Mouse (Mus musculus) forebrain, embryonic 16.5 days (tissue): Measurements from ENCODE around the gene Kif5c. TPM values are rescaled to one million over a fixed set of nuclear protein-coding genes. Genes with fewer than 3 reads are reported as not detected.

Experiments
- ATAC-seq: fragments of 200-750 bp; cut with Nextera tagmentation; 2 replicates; pipeline ENCODE4 v1.8.0; 2017; ENCODE audit warnings: mild to moderate bottlenecking, moderate library complexity
- H3K27ac ChIP-seq: fragments of 300-500 bp; sonication (generic); 2 replicates; pipeline ENCODE4 v1.5.1; 2014; ENCODE audit warnings: low read length, control low read depth
- H3K27me3 ChIP-seq: fragments of 300-500 bp; sonication (generic); replicated peaks from 2 replicates; pipeline ENCODE4 v1.6.1; 2014; ENCODE audit warnings: low read length; ENCODE audit not compliant: control insufficient read depth, insufficient read depth
- H3K36me3 ChIP-seq: fragments of 300-500 bp; sonication (generic); 2 replicates; pipeline ENCODE4 v1.6.1; 2014; ENCODE audit not compliant: control insufficient read depth, insufficient read depth
- H3K4me1 ChIP-seq: fragments of 300-500 bp; sonication (generic); replicated peaks from 2 replicates; pipeline ENCODE4 v1.6.1; 2014; ENCODE audit warnings: low read length; ENCODE audit not compliant: control insufficient read depth, insufficient read depth
- H3K4me2 ChIP-seq: fragments of 300-500 bp; sonication (generic); 2 replicates; pipeline ENCODE4 v1.6.1; 2014; ENCODE audit warnings: mild to moderate bottlenecking, low read length, control low read depth
- H3K4me3 ChIP-seq: fragments of 300-500 bp; sonication (generic); replicated peaks from 2 replicates; pipeline ENCODE4 v1.5.1; 2014; ENCODE audit warnings: mild to moderate bottlenecking, low read length, control low read depth
- H3K9ac ChIP-seq: fragments of 300-500 bp; sonication (generic); replicated peaks from 2 replicates; pipeline ENCODE4 v1.6.1; 2014; ENCODE audit warnings: low read depth, low read length, control low read depth
- H3K9me3 ChIP-seq: fragments of 300-500 bp; sonication (generic); 2 replicates; pipeline ENCODE4 v1.6.1; 2016; ENCODE audit warnings: low read length; ENCODE audit not compliant: control insufficient read depth
- WGBS: fragments of 180-500 bp; shearing (Covaris S2); extraction: QIAGEN DNeasy Blood & Tissue Kit; methylation state at CpG from one replicate; pipeline ENCODE4 v1.1.7; 2014; 5-methylcytosine and 5-hydroxymethylcytosine counted together
- polyA plus RNA-seq: library from polyadenylated mRNA; unstranded; fragments of >200 nt; fragmentation: Nextera tagmentation; extraction: Ambion mirVana; gene quantifications from 2 replicates; pipeline ENCODE4 v1.2.1, GENCODE M21; 2015

The Kif5c gene
- polyA plus RNA-seq, 1 experiment from 2014 or later, result 180 TPM

- WGBS, result 65% methylated on average over 6 of the region's 6 CpGs
- no peak overlapping the region for H3K9ac ChIP-seq
- peaks cover 5% of the 10 kb centered on the region; the same call in 1 of the 2 replicates for H3K27me3 ChIP-seq
- ATAC-seq, result no peak
- peaks cover 10% of the 10 kb centered on the region for H3K4me1 ChIP-seq
- no peak overlapping the region for H3K27ac ChIP-seq
- H3K4me3 ChIP-seq, result no peak overlapping the region
- H3K36me3 ChIP-seq, result no peaks in the 10 kb centered on the region
- no peaks in the 10 kb centered on the region for H3K9me3 ChIP-seq
- no peak overlapping the region for H3K4me2 ChIP-seq
Measured at GRCm38 (mm10) chr2:49789078-49789477, 170.0 kb downstream of the Kif5c start.

GRCm38 (mm10) chr2:49789504-49789903 lies 170.4 kb downstream of the Kif5c start:
- H3K4me2 ChIP-seq, result no peak overlapping the region
- ATAC-seq, result no peak
- no peaks in the 10 kb centered on the region for H3K9me3 ChIP-seq
- no peaks in the 10 kb centered on the region for H3K36me3 ChIP-seq
- WGBS, result 85% methylated on average over 5 of the region's 5 CpGs
- H3K27ac ChIP-seq, result no peak overlapping the region
- no peak overlapping the region for H3K9ac ChIP-seq
- H3K27me3 ChIP-seq, result peaks cover 5% of the 10 kb centered on the region; the same call in 1 of the 2 replicates
- H3K4me1 ChIP-seq, result peaks cover 10% of the 10 kb centered on the region
- no peak overlapping the region for H3K4me3 ChIP-seq

DNA sequence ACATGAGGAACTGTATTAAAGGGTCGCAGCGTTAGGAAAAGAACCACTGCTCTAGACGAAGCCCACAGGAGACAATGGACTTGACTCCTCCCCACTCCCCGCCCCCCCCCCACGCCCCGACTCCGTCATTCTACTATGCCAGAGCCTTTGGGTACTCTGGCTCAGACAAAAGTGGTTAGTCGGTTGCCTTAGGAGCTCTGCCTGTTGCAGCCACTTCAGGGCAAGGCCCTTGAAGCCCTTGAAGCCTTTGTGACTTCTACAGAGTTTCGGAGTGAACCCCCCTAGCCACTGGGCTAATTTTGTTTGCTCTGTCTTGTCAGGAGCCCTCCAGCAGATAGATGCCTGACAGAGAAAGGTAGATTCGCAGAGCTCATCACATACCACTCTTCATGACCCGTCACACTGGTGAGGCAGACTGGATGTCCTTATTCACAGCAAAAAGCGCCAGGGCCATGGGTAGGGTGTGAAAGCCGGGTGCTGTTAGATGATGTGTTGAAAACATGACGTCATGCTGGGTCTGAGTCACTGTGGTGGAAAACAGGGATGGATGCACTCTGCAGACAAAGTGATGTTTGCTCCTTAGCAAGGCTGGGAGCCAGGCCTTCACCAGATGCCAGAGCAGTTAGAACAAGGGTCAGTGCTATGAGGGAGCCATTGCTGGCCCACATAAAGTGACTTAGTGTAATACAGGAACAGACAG lies 178.5 kb downstream of the Kif5c start:
- Histone ChIP-seq H3K4me1 (no peaks in the 10 kb centered on the region), H3K27me3 (no peaks in the 10 kb centered on the region), H3K9me3 (no peaks in the 10 kb centered on the region), H3K4me2 (no peak overlapping the region), H3K4me3 (no peak overlapping the region), H3K27ac (no peak overlapping the region), H3K36me3 (no peaks in the 10 kb centered on the region), H3K9ac (no peak overlapping the region)
- no peak for ATAC-seq
- WGBS, result 57% methylated on average over 14 of the region's 14 CpGs

GRCm38 (mm10) chr2:49804448-49804847 lies 185.3 kb downstream of the Kif5c start:
- H3K4me3 ChIP-seq, result no peak overlapping the region
- 81% methylated on average over 8 of the region's 8 CpGs for WGBS
- no peaks in the 10 kb centered on the region; the same call in 1 of the 2 replicates for H3K4me1 ChIP-seq
- no peaks in the 10 kb centered on the region for H3K36me3 ChIP-seq
- no peak for ATAC-seq
- no peak overlapping the region for H3K9ac ChIP-seq
- no peak overlapping the region for H3K27ac ChIP-seq
- no peak overlapping the region for H3K4me2 ChIP-seq
- no peaks in the 10 kb centered on the region for H3K27me3 ChIP-seq
- no peaks in the 10 kb centered on the region for H3K9me3 ChIP-seq

- Histone ChIP-seq H3K27ac (no peak overlapping the region), H3K9ac (no peak overlapping the region), H3K9me3 (no peaks in the 10 kb centered on the region), H3K4me2 (no peak overlapping the region), H3K27me3 (no peaks in the 10 kb centered on the region), H3K4me1 (no peaks in the 10 kb centered on the region; the same call in 1 of the 2 replicates), H3K36me3 (no peaks in the 10 kb centered on the region), H3K4me3 (no peak overlapping the region)
- 0 out of 2 replicates have a peak, but pooled peaks have one; percentile 36 for ATAC-seq
- WGBS, result 58% methylated on average over 11 of the region's 11 CpGs
Measured at GRCm38 (mm10) chr2:49805736-49806371, 186.8 kb downstream of the Kif5c start.

DNA sequence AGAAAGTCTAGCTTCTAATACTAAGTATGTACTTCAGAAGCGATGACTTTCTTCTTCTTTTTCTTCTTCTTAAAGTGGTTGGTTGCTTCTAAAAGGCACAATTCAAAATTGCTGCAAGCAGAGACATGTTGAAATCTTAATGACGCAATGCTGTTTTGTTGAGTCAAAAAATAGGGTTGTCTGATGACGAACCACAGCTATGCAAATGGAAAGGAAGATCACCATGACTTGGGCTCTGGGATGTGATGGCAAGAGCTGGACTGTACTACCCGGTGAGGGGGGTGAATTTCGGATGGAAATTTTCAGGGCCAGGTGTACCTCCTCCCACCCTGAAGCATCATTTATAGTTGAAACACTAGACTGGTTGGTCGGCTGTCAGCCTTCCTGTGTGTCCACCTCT lies 190.4 kb downstream of the Kif5c start:
- no peak overlapping the region for H3K4me2 ChIP-seq
- no peak overlapping the region for H3K4me3 ChIP-seq
- ATAC-seq, result no peak
- peaks cover 11% of the 10 kb centered on the region for H3K4me1 ChIP-seq
- no peaks in the 10 kb centered on the region; the same call in 1 of the 2 replicates for H3K27me3 ChIP-seq
- H3K36me3 ChIP-seq, result no peaks in the 10 kb centered on the region
- H3K9ac ChIP-seq, result no peak overlapping the region
- WGBS, result 89% methylated on average over 6 of the region's 6 CpGs
- no peak overlapping the region for H3K27ac ChIP-seq
- no peaks in the 10 kb centered on the region for H3K9me3 ChIP-seq

DNA sequence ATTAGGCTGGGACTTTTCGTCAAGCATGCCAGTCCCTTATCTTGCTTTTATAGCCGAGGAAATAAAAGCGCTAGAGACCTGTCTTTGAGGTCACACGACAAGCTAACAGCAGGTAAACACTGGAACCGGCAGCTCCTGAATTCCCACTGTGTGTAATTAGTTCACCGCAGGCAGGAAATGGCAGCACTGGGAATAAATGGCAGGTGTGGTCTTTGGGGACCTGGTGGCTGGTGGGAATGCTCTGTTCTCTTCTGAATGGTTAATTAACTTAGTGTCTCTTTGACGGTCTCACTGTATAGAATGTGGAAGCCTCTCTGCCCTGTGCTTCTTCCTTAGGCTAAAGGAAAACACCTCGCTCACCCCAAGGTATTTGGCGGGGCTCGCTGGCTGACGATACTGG lies 192.3 kb downstream of the Kif5c start:
- Histone ChIP-seq H3K27ac (no peak overlapping the region), H3K9me3 (no peaks in the 10 kb centered on the region), H3K4me3 (no peak overlapping the region), H3K4me1 (peaks cover 11% of the 10 kb centered on the region), H3K27me3 (no peaks in the 10 kb centered on the region; the same call in 1 of the 2 replicates), H3K36me3 (no peaks in the 10 kb centered on the region), H3K4me2 (no peak overlapping the region), H3K9ac (no peak overlapping the region)
- no peak for ATAC-seq
- 14% methylated on average over 11 of the region's 11 CpGs for WGBS

DNA sequence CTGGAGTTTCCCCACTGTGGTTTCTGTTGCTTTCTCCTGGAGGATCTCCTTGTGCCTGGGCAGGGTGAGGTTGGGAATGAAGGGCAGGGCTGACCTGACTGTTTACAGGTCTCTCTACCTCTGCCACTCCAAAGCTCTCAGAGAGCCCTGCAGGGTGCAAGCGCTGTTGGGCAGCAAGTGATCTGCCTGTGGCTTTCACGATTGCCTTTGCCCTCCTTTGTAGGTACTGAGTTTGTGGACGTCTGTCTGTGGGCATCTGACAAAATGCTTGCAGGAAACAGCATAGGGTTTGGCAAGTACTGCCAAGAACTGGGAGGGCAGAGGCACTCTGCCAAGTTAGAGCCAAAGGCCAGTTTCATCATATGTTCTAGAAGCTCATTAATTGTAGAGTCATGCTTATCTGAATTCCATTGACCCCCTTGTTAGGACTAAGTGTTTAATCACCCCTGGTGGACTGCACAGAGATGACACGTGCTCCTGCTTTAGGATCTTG lies 192.8 kb downstream of the Kif5c start:
- H3K4me3 ChIP-seq, result no peak overlapping the region
- H3K9me3 ChIP-seq, result no peaks in the 10 kb centered on the region
- ATAC-seq, result no peak
- peaks cover 11% of the 10 kb centered on the region for H3K4me1 ChIP-seq
- H3K27ac ChIP-seq, result no peak overlapping the region
- no peak overlapping the region for H3K9ac ChIP-seq
- H3K4me2 ChIP-seq, result no peak overlapping the region
- 12% methylated on average over 4 of the region's 4 CpGs for WGBS
- no peaks in the 10 kb centered on the region; the same call in 1 of the 2 replicates for H3K27me3 ChIP-seq
- no peaks in the 10 kb centered on the region for H3K36me3 ChIP-seq

GRCm38 (mm10) chr2:49813151-49813550 lies 194.1 kb downstream of the Kif5c start:
- H3K4me1 ChIP-seq, result peaks cover 11% of the 10 kb centered on the region
- no peak overlapping the region for H3K27ac ChIP-seq
- no peak for ATAC-seq
- no peaks in the 10 kb centered on the region for H3K36me3 ChIP-seq
- no peak overlapping the region for H3K4me3 ChIP-seq
- no peaks in the 10 kb centered on the region; the same call in 1 of the 2 replicates for H3K27me3 ChIP-seq
- H3K4me2 ChIP-seq, result no peak overlapping the region
- H3K9ac ChIP-seq, result no peak overlapping the region
- H3K9me3 ChIP-seq, result no peaks in the 10 kb centered on the region
- 85% methylated on average over 4 of the region's 4 CpGs for WGBS
